ENCODE assay signal across 15 mouse cellular contexts in genomic region chr13:51611500-51611899, GRCm38 (mm10). TPM values are rescaled to one million over a fixed set of nuclear protein-coding genes. Genes with fewer than 3 reads are reported as not detected.
DNase-seq lines count a peak whose midpoint lies in the region; ATAC-seq and TF ChIP-seq lines count a peak whose summit lies in the region.
"Had no signal": no experiment of that assay in that cellular context is flagged by ENCODE, and none has a peak within 500 bp of the region (broad histone marks: within the 10 kb centered on the region; RNA-seq: fewer than 3 reads in every experiment).

No protein-coding gene starts in this region.

- 55% methylated on average over 5 of the region's 5 CpGs for WGBS in heart, embryonic 13.5 days
- WGBS in lung, embryonic 16.5 days: 37% methylated on average over 5 of the region's 5 CpGs
- WGBS in embryonic facial prominence, embryonic 14.5 days: 43% methylated on average over 5 of the region's 5 CpGs
- WGBS in limb, embryonic 14.5 days: 26% methylated on average over 5 of the region's 5 CpGs

- no peak for ATAC-seq in heart, embryonic 13.5 days (ENCODE audit: extremely low read depth, insufficient number of reproducible peaks, low FRiP score, low TSS enrichment)
- ATAC-seq in lung, embryonic 16.5 days (ENCODE audit: low read depth): no peak
- no peak for ATAC-seq in embryonic facial prominence, embryonic 14.5 days (ENCODE audit: low read depth)
- ATAC-seq in limb, embryonic 14.5 days (ENCODE audit: low FRiP score, low read depth): no peak

- H3K4me3 ChIP-seq in heart, embryonic 13.5 days: peak overlapping the region; percentile 16; the same call in 1 of the 2 replicates
- peak overlapping the region; percentile 14; the same call in 1 of the 2 replicates for H3K4me3 ChIP-seq in lung, embryonic 16.5 days (ENCODE audit: low read length)
- no peak overlapping the region for H3K4me3 ChIP-seq in embryonic facial prominence, embryonic 14.5 days (ENCODE audit: low read depth, low read length)
- no peak overlapping the region for H3K4me3 ChIP-seq in limb, embryonic 14.5 days (replicated peaks; ENCODE audit: low read length)
- H3K4me3 ChIP-seq: erythroblast, embryonic 14.5 days had no signal

- H3K27me3 ChIP-seq in heart, embryonic 13.5 days (replicated peaks): 0 out of 2 replicates have a peak, but pooled peaks cover 5% of the 10 kb centered on the region
- no peaks in the 10 kb centered on the region for H3K27me3 ChIP-seq in lung, embryonic 16.5 days (ENCODE audit: control insufficient read depth, insufficient read depth, low read depth, low read length)
- no peaks in the 10 kb centered on the region for H3K27me3 ChIP-seq in embryonic facial prominence, embryonic 14.5 days (replicated peaks; ENCODE audit: control insufficient read depth, insufficient read depth, low read length)
- no peaks in the 10 kb centered on the region for H3K27me3 ChIP-seq in limb, embryonic 14.5 days (ENCODE audit: control insufficient read depth, insufficient read depth, low read length)

- no peak for DNase-seq in heart, postnatal 25 days (ENCODE audit: low spot score)
- no peak for DNase-seq in lung, postnatal 36 days
- DNase-seq in embryonic facial prominence, embryonic 14.5 days (ENCODE audit: low spot score): peak; percentile 29
- peak; percentile 21 for DNase-seq in limb, embryonic 14.5 days (ENCODE audit: low spot score)
- no peak for DNase-seq in adrenal gland, adult 18-20 months (ENCODE audit: low spot score in 2 of 2)
- no peak for DNase-seq in adrenal gland, adult 2 months
- DNase-seq: cerebellum, postnatal 10 days; gastrocnemius, postnatal 36 days; kidney, postnatal 10 days; thymus, postnatal 36 days had no signal

- TF ChIP-seq POLR2A in limb, embryonic 14.5 days (IDR thresholded peaks at IDR 0.05; ENCODE audit: borderline replicate concordance, extremely low read depth, insufficient read depth, insufficient read length): no peak

- H3K4me2 ChIP-seq in heart, embryonic 13.5 days: peak overlapping the region; percentile 50
- peak overlapping the region; percentile 36 for H3K4me2 ChIP-seq in lung, embryonic 16.5 days (ENCODE audit: low read depth, low read length)
- peak overlapping the region; percentile 15; the same call in 1 of the 2 replicates for H3K4me2 ChIP-seq in embryonic facial prominence, embryonic 14.5 days (ENCODE audit: low read depth, low read length)
- H3K4me2 ChIP-seq in limb, embryonic 14.5 days (replicated peaks; ENCODE audit: low read depth, low read length, severe bottlenecking): peak overlapping the region; percentile 34

- no peak overlapping the region for H3K27ac ChIP-seq in heart, embryonic 13.5 days (replicated peaks)
- no peak overlapping the region for H3K27ac ChIP-seq in lung, embryonic 16.5 days (ENCODE audit: low read length)
- no peak overlapping the region for H3K27ac ChIP-seq in embryonic facial prominence, embryonic 14.5 days (replicated peaks; ENCODE audit: low read depth, low read length)
- H3K27ac ChIP-seq in limb, embryonic 14.5 days (replicated peaks; ENCODE audit: low read depth, low read length): no peak overlapping the region; the same call in 1 of the 2 replicates
- H3K27ac ChIP-seq: liver, embryonic 14.5 days had no signal

- no peaks in the 10 kb centered on the region for H3K36me3 ChIP-seq in heart, embryonic 13.5 days
- no peaks in the 10 kb centered on the region for H3K36me3 ChIP-seq in lung, embryonic 16.5 days (ENCODE audit: control insufficient read depth, insufficient read depth, low read length)
- no peaks in the 10 kb centered on the region for H3K36me3 ChIP-seq in embryonic facial prominence, embryonic 14.5 days (ENCODE audit: control insufficient read depth, insufficient read depth, low read length)
- no peaks in the 10 kb centered on the region for H3K36me3 ChIP-seq in limb, embryonic 14.5 days (ENCODE audit: control insufficient read depth, insufficient read depth, low read length)

- intact Hi-C loops in heart, postnatal 25 days (cut with DNase I): loop anchor here (10.0 kb wide), 1 partner anchor 147 kb away; no protein-coding TSS in a partner anchor

- H3K4me1 ChIP-seq in heart, embryonic 13.5 days: peaks cover 10% of the 10 kb centered on the region
- H3K4me1 ChIP-seq in lung, embryonic 16.5 days (replicated peaks; ENCODE audit: control insufficient read depth, insufficient read depth, low read length): no peaks in the 10 kb centered on the region
- H3K4me1 ChIP-seq in embryonic facial prominence, embryonic 14.5 days (ENCODE audit: control insufficient read depth, insufficient read depth, low read length): 0 out of 2 replicates have a peak, but pooled peaks cover 12% of the 10 kb centered on the region
- H3K4me1 ChIP-seq in limb, embryonic 14.5 days (ENCODE audit: control insufficient read depth, insufficient read depth, low read length): peaks cover 17% of the 10 kb centered on the region

- no peaks in the 10 kb centered on the region for H3K9me3 ChIP-seq in heart, embryonic 13.5 days
- no peaks in the 10 kb centered on the region for H3K9me3 ChIP-seq in lung, embryonic 16.5 days (ENCODE audit: control insufficient read depth, low read length)
- no peaks in the 10 kb centered on the region for H3K9me3 ChIP-seq in embryonic facial prominence, embryonic 14.5 days (ENCODE audit: control insufficient read depth, low read length)
- H3K9me3 ChIP-seq in limb, embryonic 14.5 days (ENCODE audit: control insufficient read depth, low read length): no peaks in the 10 kb centered on the region

- H3K9ac ChIP-seq in heart, embryonic 13.5 days: no peak overlapping the region
- H3K9ac ChIP-seq in lung, embryonic 16.5 days (ENCODE audit: low read length): no peak overlapping the region
- no peak overlapping the region for H3K9ac ChIP-seq in embryonic facial prominence, embryonic 14.5 days (ENCODE audit: low read depth, low read length)
- 0 out of 2 replicates have a peak overlapping the region, but pooled peaks have one; percentile 25 for H3K9ac ChIP-seq in limb, embryonic 14.5 days (ENCODE audit: low read depth, low read length, severe bottlenecking)
- H3K9ac ChIP-seq: liver, embryonic 14.5 days had no signal

RNA-seq across cellular contexts. Expression of gene Cks2, which starts 33.5 kb away (rescaled TPM):
- polyA plus RNA-seq in heart, embryonic 13.5 days (2015; fragmentation: Nextera tagmentation; extraction: Ambion mirVana): 272 and 303 TPM in 2 replicates
- total RNA-seq in heart, postnatal 25 days (2021): 1 to 10 TPM; 1.8 to 2.5 TPM
- polyA plus RNA-seq in lung, embryonic 16.5 days (2015; fragmentation: Nextera tagmentation; extraction: Ambion mirVana): 350 and 356 TPM in 2 replicates
- 283 and 285 TPM in 2 replicates for polyA plus RNA-seq in embryonic facial prominence, embryonic 14.5 days (2014; fragmentation: Nextera tagmentation; extraction: Ambion mirVana)
- 160 and 167 TPM in 2 replicates for polyA plus RNA-seq in limb, embryonic 14.5 days (2012; rRNA removed)
- polyA plus RNA-seq in limb, embryonic 14.5 days (2014; fragmentation: Nextera tagmentation; extraction: Ambion mirVana): 272 and 285 TPM in 2 replicates
- total RNA-seq in adrenal gland, adult 18-20 months (2021): 1 to 10 TPM; 2.8 to 8.5 TPM
- total RNA-seq in adrenal gland, adult 2 months (2021): 1 to 10 TPM; 6.9 TPM
- 7.2 and 8.3 TPM in 2 replicates for polyA plus RNA-seq in adrenal gland, adult 2 months (2012; rRNA removed)

RNA-seq across cellular contexts. Expression of gene Secisbp2, which starts 40.0 kb away (rescaled TPM):
- polyA plus RNA-seq in heart, embryonic 13.5 days (2015; fragmentation: Nextera tagmentation; extraction: Ambion mirVana): 22.9 and 24.7 TPM in 2 replicates
- total RNA-seq in heart, postnatal 25 days (2021): 10 to 100 TPM; 13.9 to 14.6 TPM
- polyA plus RNA-seq in lung, embryonic 16.5 days (2015; fragmentation: Nextera tagmentation; extraction: Ambion mirVana): 27.5 and 28.3 TPM in 2 replicates
- polyA plus RNA-seq in embryonic facial prominence, embryonic 14.5 days (2014; fragmentation: Nextera tagmentation; extraction: Ambion mirVana): 30.8 and 31.4 TPM in 2 replicates
- 32.8 and 34.5 TPM in 2 replicates for polyA plus RNA-seq in limb, embryonic 14.5 days (2012; rRNA removed)
- polyA plus RNA-seq in limb, embryonic 14.5 days (2014; fragmentation: Nextera tagmentation; extraction: Ambion mirVana): 29.0 and 31.0 TPM in 2 replicates
- 10 to 100 TPM; 19.0 to 21.7 TPM for total RNA-seq in adrenal gland, adult 18-20 months (2021)
- 10 to 100 TPM; 18.0 to 26.4 TPM for total RNA-seq in adrenal gland, adult 2 months (2021)
- 16.9 and 18.3 TPM in 2 replicates for polyA plus RNA-seq in adrenal gland, adult 2 months (2012; rRNA removed)

RNA-seq across cellular contexts. Expression of gene Shc3, which starts 42.3 kb away (rescaled TPM):
- polyA plus RNA-seq in heart, embryonic 13.5 days (2015; fragmentation: Nextera tagmentation; extraction: Ambion mirVana): 0.13 and 0.15 TPM in 2 replicates
- 1 to 10 TPM; 2.3 TPM for total RNA-seq in heart, postnatal 25 days (2021)
- not detected in 2 replicates for polyA plus RNA-seq in lung, embryonic 16.5 days (2015; fragmentation: Nextera tagmentation; extraction: Ambion mirVana)
- 1.3 and 1.5 TPM in 2 replicates for polyA plus RNA-seq in embryonic facial prominence, embryonic 14.5 days (2014; fragmentation: Nextera tagmentation; extraction: Ambion mirVana)
- polyA plus RNA-seq in limb, embryonic 14.5 days (2012; rRNA removed): 1.1 and 1.4 TPM in 2 replicates
- polyA plus RNA-seq in limb, embryonic 14.5 days (2014; fragmentation: Nextera tagmentation; extraction: Ambion mirVana): 0.62 and 0.69 TPM in 2 replicates
- total RNA-seq in adrenal gland, adult 18-20 months (2021): 1 to 10 TPM in 1 of 2 experiments, under 1 TPM in 1; 0.83 to 1.3 TPM
- 1 to 10 TPM in 1 of 2 experiments, under 1 TPM in 1; 0.98 to 1.5 TPM for total RNA-seq in adrenal gland, adult 2 months (2021)
- polyA plus RNA-seq in adrenal gland, adult 2 months (2012; rRNA removed): 1.4 TPM in 2 replicates
- total RNA-seq: megakaryocyte-erythroid progenitor cell, adult 5-6 weeks had no signal
- polyA plus RNA-seq: erythroblast, embryonic 14.5 days had no signal

Comparison
In these comparisons a context has a peak if more than half of its experiments do, and no peak if none do; other contexts are left out.
1. H3K4me3 ChIP-seq: peak in heart, embryonic 13.5 days (single experiment) and lung, embryonic 16.5 days (single experiment); none in embryonic facial prominence, embryonic 14.5 days (single experiment) and limb, embryonic 14.5 days (single experiment).
2. DNase-seq: peak in embryonic facial prominence, embryonic 14.5 days (single experiment) and limb, embryonic 14.5 days (single experiment); none in heart, postnatal 25 days (single experiment), lung, postnatal 36 days (single experiment), adrenal gland, adult 18-20 months (0 of 2) and adrenal gland, adult 2 months (single experiment).
3. RNA of gene Cks2, which starts 33.5 kb away (polyA plus RNA-seq): 350 to 356 TPM in lung, embryonic 16.5 days, 283 to 285 TPM in embryonic facial prominence, embryonic 14.5 days, 160 to 285 TPM in limb, embryonic 14.5 days and 272 to 303 TPM in heart, embryonic 13.5 days; 7.2 to 8.3 TPM in adrenal gland, adult 2 months; every median in the first group is over 10 times any median in the second.
4. Peak in every context shown above with its lines, with median percentiles within 50 percentile points of each other: H3K4me2 ChIP-seq.